In the genomic region with DNA sequence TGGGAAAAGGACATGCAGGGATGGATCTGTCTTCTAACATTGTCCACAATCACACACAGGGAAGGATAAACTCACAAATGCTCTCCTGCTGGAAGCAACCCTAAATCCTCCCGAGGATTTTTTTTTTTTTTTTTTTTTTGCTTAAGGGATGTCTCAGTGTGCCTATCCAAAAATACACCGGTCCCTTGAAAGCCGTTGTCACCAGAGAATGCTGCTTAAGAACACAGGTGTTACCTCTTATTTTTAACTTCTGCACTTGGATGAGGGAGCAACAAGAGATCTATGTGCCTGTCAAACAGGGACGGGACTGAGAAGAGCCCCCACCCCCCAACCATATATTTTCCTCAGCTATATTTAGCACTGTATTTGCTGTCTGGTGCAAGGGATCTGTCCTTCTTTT, we compare ENCODE assay signal across 23 mouse cellular contexts.
"Had no signal": no experiment of that assay in that cellular context is flagged by ENCODE, and none has a peak within 500 bp of the region (broad histone marks: within the 10 kb centered on the region; RNA-seq: fewer than 3 reads in every experiment).

No protein-coding gene starts in this region.

- H3K4me3 ChIP-seq: gastrocnemius, adult 2 months; heart, adult 2 months; hindbrain, embryonic 10.5 days; hindbrain, embryonic 12.5 days; intestine, embryonic 15.5 days; limb, embryonic 10.5 days; limb, embryonic 12.5 days; liver, embryonic 12.5 days had no signal

- ATAC-seq: hindbrain, embryonic 16.5 days; inflammation-experienced regulatory T-cells, adult 6 months; intestine, embryonic 15.5 days; intestine, postnatal 0 days; liver, embryonic 12.5 days had no signal

- DNase-seq: gastrocnemius, adult 2 months; gastrocnemius, postnatal 10 days; gastrocnemius, postnatal 25 days; heart, adult 2 months; heart, postnatal 10 days; heart, postnatal 4 days; kidney, adult 18-20 months; kidney, adult 8-10 months; kidney, postnatal 10 days; kidney, postnatal 25 days; kidney, postnatal 4 days; lung, adult 18-20 months had no signal

- H3K27ac ChIP-seq: gastrocnemius, adult 2 months; heart, adult 2 months; hindbrain, embryonic 10.5 days; hindbrain, embryonic 12.5 days; hindbrain, embryonic 14.5 days; intestine, embryonic 15.5 days; limb, embryonic 10.5 days; limb, embryonic 12.5 days; liver, embryonic 12.5 days; liver, embryonic 14.5 days had no signal
